Mouse (Mus musculus) thymus, postnatal 10 days (tissue): Measurements from ENCODE around the gene Hexim1.

ENCODE experiments used
- DNase-seq, 2 experiments: peaks; one replicate each; pipeline ENCODE4 v3.0.0; 2021; ENCODE audit warnings: low spot score in 2 of 2

Hexim1 gene

DNA sequence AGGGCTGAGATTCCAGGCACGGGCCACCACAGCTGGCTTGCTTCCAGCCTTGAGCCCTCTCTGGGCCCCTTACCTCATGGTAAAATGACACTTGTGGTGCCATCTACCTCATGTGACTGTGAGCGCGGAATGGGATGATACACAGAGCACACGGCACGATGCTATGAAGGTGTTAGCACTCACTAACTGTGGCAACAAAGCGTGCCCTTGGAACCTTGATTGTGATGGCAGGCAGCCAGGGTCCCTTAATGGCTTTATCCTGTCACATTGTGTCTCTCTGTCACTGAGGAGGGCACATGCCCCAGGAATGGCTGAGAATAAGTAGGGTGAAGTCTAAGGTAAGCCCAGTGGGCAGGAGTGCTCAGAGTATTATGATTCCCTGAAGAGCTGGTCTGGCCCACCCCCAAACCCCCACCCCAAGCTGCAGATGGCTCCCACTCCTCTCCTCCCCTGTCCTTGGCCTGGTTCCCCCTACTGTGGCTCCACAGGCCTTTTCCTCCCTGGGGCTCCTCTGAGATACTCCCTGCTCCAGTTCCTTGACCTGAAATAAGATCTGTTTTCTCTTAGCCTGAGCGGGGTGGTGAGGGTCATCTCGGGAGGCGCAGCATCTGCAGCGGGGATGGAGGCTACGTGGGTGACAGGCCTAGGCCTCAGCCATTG lies 17.4 kb upstream of the Hexim1 start:
- DNase-seq, result no peak

DNA sequence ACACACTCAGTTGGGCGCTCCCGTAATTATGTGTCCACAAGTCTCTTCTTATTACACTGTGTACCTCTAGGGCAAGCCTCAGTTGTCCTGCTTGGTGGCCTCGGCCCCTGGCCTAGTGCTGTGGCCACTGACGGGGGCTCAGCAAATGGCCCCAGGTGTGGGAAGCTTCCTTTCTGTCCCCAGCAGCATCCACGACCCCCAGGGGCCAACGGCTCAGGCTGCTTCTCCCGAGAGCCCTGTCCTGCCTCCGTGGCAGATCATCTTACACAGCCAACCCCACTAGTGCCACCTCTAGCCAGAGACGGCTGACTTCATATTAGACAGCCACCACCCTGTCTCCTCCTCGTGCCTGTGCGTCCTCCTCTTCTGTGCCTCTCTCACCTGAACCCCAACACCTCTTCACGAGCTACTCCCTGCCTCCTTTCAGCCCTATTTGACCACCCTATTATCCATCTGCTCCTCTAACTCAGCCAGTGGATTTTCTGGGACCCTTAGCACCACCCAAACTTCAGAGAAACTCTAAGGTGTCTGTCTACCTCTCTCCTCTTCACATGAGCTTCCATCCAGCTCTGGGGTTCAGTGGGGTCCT lies 16.6 kb upstream of the Hexim1 start:
- DNase-seq, result no peak

DNA sequence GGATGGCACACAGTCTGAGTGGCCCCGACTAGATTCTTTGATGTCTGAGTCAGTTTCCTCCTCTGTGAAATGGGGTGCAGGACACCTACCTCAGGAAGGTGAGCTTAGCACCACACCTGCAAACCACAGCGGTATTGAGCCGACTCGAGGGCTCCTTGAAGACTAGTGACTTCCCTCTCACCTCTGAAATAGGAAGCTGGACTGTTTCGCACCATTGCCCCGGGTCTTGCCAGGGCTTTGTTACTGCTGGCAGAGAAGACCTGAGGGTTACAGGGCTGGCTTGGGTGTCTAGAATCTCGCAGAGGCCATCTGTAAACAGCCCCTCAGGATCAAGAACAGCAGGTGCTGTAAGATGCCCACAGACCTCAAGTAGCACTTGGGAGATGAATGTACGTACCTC lies 15.7 kb upstream of the Hexim1 start:
- no peak for DNase-seq

DNA sequence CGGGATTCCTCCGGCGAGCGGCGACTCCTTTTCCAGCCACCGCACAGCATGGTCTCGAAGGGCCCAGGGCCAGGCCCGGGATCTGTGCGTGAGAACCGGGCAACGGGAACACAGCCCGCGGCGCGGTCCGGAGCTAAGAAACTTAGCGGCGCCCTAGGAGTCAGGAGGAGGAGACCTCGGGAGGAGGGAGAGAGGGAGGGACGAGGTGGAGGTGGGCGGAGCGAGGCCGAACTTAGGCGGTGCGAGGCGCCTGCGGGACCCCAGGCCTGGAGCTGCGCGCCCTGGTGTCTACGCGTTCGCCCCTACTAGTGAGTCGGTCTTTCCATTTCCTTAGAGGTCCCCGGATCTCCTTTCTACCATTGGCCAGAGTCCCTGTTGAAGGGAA lies 14.6 kb upstream of the Hexim1 start, which contains the start of the genes Plcd3 and Acbd4:
Gene Plcd3 (minus strand): TSS at position 178 of the 385 bp plus-strand sequence.
Gene Acbd4 (plus strand): TSS at position 202 of the 385 bp plus-strand sequence.
- DNase-seq, result peak in 1 of 2 experiments; percentile 37

DNA sequence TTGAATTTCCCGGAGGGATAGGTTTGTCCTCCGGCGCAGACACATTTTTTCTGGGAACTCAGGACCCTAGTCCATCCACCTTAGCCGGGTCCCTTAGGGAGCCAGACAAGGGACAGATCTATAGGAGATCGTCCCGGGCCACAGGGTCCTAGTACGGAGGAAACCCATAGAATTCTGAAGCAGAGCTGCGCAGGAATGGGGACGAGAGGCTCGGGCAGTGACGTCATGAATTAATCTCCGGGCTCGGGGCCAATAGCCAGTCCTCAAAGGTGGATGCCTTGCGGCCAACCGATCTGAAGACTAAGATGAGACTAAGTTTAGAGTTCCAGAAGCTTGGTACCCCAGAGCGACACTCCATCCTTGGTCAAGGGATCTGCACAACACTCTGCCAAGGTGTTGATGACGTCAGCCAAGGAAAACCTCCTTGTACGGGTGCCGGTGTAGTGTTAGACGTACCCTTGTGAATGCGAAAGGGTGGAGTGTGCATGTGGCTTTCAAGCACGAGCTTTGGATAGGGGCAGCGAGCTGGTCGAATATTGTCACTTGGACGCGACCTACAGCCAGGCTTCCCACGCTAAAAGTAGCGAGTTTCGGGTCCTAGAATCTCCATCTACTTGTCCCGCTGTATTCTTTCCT lies 14.0 kb upstream of the Hexim1 start:
- DNase-seq, result no peak

DNA sequence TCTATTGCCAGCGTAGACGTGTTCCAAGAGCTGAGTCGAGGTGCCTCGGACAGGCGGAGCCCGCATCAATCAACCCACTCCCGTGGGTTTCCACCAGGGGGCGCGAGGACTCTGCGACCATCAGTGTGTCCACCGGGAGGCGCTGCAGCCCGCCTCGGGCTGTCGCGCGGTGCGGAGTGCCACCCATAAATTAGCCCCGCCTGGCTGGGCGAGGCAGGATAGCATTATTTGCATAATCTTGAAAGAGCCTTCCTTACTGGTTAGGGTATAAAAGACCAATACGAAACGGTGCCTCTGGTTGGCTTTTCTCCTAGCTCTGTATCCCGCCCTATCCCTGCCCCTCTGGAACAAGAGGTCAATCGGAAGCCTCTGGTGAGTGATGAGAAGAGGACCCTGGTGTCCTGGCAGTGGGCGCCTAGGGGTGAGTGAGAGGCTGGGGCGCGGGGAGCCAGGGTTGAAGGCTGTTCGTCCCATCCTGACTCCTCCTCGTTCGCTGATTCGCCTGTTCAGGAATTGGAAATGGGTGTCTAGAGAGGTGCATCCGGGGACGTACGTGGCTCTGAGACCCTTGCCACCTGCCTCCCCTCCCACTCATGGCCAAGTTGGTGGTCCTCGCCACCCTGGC lies 13.2 kb upstream of the Hexim1 start:
- DNase-seq, result peak; percentile 86 to 98

DNA sequence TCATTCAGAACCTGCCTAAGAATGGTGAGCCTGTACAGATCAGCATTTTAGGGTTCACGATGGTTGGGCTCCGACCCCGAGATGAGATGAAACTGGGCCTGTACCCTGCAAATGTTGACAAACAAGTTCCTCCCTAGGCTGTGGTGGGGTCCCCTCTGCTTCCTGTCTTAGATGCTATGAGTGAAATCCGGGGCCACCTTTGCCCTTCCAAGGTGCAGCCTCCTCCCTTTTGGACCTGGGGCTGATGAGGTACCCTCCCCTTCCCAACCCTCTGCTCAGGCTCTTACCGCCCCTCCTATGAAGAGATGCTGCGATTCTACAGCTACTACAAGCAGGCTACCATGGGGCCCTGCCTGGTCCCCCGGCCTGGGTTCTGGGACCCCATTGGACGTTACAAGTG lies 12.4 kb upstream of the Hexim1 start:
- no peak for DNase-seq

DNA sequence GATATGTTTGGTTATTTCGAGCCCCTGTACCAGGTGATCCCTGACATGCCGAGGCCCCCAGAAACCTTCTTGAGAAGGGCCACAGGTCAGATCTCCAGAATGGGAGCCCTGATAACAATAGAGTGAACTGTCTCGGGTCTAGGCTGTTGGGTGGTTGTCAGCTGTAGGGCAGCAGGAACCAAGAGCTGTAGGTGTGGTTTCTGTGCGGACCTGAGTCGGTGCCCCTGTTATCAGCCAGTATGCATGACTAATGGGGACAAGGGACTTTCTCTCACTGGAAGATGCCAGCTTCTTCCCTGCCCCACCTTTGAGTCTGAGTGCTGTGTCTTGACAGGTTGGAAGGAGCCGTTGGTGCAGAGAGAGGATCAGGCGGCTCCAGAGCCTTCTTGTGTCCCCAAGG lies 11.6 kb upstream of the Hexim1 start:
- DNase-seq, result no peak

DNA sequence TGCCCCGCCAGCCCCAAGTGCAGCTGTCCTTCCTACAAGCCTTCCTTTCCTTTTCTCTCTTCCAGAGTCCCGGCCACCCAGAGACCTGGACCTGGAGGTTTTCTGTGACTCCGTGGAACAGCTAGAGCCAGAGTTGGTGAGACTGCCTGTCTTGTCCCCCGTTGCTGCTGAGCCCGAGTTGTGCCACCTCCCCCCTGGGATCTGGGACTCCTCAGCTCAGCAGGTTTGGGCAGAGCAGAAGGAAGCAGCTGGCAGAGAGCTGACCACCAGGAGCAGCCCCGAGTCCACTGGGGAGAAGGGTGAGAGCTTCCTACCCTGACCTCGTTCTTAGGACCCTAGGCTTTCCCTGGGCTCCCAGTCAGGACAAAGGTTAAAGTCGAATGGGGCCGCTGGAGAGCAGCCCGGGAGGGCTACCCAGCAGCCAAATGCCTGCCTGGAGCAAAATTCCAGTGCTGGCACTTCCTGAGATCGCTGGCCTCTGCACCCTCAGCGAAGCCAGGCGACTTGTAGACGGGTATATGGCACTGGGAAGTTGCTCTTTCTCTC lies 10.8 kb upstream of the Hexim1 start:
- DNase-seq, result no peak

DNA sequence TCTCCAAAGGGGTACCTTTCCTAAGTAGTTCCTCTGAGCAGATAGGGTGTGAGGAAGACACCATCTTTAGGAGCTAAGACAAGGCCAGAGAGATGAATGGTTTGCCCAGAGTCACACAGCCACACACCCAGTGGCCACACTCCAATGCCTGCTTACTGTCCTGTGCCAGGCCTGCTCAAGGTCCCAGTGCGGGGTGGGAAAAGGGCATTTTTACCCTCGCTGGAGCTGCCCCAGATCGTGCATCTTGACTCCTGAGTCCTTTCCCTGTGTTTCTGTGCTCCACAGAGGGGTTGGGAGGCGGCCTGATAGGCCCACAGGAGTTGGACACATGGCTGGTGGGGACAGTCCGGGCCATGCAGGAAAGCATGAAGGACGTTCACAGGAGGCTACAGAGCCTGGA lies 10.2 kb upstream of the Hexim1 start:
- no peak for DNase-seq

DNA sequence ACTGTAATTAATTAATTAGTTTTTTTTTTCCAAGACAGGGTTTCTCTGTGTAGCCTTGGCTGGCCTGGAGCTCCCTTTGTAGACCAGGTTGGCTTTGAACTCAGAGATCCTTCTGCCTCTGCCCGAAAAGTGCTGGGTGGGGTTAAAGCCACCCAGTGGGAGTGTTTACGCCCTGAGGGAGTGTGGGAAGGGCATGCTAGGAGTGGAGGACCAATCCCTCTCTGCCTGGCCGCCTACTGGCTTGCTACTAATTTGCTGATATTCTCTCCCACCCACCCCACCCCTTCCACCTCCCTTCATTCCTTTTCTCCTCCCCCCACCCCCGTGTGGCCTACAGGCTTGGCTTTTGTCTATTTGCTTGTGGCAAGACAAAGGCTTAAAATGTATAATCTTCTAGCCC lies 9.6 kb upstream of the Hexim1 start:
- no peak for DNase-seq

DNA sequence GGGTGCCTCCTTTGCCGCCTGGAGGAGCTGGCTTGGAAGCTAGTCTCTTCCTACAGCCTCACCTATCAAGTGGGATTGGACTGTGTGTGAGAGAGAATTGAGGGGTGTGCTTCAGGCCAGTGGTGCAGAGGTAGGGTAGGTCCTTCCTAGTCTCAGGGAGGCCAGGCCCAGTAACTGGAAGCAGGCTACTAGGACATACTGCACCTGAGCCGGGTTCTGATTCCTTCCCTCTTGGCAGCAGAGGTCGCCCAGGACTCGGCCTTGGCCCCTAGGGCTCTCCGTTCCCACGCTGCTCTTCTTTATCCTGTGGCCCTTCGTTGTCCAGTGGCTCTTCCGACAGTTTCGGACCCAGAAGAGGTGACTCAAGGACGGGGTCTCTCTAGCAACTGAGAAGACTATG lies 4.7 kb upstream of the Hexim1 start:
- no peak for DNase-seq

DNA sequence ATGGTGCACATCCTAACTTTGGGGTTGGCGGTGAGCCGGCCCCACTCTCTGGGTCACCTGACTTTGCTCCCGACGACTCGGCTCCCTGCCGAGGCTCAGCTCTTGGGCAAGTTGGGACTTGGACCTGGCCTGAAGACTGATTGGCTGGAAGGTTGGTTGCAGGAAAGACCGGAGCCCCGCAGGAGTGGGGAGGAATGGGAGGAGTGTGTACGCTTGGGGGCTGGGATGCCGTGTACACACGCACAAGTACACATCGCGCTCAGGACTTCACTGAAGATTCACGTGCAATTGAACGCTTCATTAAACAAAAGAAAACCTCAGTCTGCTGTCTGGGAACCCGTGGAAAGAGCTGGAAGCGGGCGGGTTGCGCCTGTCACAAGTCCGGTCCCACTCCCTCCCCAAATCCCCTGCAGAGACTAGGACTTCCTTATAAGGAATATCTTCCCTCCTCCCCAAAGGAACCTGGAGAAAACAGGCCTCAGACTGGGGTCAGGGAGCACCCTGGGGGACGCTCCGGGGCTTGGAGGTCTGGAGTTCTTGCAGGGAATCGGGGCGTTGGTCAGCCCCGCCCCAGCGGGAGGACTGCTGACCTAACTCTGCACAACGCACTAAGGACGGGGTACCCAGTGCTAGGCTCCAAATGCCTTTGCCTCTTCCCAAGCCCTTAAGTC lies 4.0 kb upstream of the Hexim1 start:
- peak in 1 of 2 experiments; percentile 13 for DNase-seq

DNA sequence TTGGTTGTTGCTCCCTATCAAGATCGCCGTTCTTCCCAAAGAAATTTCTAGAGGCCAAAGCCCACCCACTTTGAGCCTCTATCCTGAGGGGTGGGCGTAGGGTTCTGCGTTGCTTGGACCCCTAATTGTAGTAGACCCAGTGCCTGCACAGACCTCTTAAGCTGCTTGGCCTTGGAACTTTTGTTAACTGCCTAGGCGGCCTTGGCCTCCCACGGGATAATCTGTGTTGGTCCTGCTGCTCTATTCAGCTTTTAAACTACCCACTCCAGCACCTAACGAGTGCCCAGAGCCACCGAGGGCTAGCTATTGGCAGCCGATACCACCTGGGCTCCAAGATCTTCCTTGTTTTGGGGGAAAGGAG lies 3.5 kb upstream of the Hexim1 start:
- DNase-seq, result no peak

DNA sequence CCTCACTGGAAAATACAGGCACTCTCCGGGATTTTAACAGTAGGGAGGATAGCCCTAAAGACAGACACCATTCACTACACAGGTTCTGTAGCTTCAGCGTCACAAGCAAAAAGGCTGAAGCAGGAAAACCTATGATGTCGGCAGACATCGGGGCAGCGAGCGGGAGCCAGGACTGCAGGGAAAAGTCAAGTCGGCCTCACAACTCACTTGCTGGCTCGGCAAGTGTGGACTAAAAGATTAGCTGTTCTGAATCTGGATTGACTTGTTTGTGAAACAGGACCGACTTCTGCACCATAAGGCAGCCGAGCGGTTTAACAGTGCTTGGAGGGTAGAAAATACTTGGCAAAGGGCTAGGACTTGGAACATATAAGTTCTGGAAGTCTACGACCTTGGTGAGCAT lies 3.0 kb upstream of the Hexim1 start:
- no peak for DNase-seq

DNA sequence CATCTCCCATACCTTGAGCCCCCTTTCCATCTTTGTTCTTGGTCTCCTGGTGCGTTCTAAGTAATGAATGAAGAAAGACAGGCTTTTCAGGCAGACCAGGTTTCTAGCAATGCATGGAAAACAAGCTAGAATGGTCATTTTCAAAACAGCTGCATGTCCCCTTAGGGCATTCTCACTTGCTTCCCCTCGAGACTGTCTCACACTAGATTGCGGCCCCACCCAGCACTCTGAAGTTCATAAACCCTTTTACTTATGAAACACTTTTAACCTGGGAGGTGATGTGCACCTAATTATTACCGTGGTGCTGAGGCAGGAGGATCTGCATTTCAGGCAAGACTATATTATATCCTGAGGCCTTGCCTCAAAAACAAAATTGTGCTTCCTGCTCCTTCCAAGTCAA lies 2.3 kb upstream of the Hexim1 start:
- no peak for DNase-seq

DNA sequence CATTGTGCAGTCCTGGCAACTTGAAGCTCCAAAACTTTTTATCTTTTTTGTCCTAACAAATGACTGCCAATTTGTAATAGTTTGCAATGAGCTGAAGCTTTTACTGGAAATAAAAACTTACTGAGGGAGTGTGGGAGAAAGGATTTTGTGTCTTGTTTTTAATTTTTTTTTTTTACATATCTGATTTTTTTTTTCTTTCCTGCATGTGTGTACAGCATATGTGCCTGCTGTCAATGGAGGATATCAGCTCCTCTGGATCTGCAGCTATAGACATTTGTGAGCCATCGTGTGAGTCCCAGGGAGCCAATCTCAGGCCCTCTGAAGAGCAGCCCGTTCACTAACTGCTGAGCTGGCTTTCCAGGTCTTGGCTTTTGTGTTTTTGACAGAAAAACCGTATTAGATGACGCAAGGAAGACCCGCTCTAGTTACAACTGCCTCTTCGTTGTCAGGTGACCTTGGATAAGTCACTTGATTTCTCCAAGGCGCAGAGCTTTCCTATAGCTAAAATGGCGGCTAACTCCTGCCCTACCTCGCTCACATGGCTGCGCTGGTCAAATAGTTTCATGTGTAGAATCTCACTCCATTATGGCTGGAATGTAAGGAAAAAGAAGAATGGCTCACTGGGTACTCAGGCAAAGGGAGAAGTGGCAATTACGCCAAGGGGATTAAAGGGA lies 1.6 kb upstream of the Hexim1 start:
- DNase-seq, result no peak

DNA sequence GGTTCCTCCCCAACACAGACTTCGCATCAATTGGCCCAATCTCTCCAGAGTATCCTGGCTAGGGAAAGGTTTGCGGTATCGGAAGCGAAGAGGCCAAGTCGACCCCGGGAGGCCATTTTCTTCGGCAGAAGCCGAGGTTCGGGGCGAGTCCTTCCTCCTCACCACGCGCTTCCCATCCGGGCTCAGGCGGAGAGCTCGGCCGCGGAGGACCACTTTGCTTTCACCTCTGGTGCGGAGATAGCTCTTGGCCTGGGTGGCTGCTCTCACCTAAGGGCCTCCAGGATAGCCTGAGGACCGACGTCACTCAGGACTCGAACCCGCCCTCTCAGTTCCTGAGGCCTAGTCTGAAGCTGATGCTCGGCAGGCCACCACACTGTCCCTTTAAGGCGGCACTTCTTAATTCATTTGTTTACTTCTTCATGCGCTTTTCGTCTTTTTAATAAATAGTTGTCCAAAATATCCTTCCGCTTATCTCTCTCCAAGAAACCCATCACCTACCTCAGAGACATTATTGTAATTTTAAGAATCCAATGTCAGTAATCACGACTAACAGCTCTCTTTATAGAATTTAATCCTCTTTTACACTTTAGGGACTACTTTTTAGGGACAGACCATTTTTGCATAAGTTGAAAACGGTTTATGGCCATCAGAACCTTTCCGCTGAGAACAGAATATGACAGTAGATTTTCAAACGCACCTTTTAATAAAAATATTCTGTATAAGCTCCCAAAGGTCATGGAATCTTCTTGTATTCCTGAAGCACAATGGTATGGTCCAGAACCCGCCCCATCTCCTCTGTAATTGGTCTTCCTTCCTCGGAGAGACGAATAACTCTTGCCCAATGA lies 646 bp upstream of the Hexim1 start:
- DNase-seq, result peak; percentile 73 to 79

DNA sequence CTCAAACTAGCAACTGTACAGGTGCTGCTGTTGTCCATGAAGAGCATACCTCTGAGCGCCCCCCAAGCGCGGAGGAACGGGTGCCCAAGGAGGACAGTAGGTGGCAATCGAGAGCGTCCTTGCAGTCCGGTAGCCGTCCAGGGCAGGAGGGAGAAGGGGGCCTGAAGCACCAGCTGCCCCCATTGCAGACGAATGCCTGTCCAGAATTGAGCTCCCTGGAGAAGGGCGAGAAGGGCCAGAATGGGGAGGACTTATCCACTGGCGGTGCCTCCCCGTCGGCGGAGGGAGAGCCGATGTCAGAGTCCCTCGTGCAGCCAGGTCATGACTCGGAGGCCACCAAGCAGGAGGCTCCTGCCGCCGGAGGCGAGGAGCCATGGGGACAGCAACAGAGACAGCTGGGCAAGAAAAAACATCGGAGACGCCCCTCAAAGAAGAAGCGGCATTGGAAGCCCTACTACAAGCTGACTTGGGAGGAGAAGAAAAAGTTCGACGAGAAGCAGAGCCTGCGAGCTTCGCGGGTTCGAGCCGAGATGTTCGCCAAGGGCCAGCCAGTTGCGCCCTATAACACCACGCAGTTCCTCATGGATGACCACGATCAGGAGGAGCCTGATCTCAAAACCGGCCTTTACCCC lies 1.0 kb downstream of the Hexim1 start:
- DNase-seq, result peak; percentile 70 to 80

DNA sequence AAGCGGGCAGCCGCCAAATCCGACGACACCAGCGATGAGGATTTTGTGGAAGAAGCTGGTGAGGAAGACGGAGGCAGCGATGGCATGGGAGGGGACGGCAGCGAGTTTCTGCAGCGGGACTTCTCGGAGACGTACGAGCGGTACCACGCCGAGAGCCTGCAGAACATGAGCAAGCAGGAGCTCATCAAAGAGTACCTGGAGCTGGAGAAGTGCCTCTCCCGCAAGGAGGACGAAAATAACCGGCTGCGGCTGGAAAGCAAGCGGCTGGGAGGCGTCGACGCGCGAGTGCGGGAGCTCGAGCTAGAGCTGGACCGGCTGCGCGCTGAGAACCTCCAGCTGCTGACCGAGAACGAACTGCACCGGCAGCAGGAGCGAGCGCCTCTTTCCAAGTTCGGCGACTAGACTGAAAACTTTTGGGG lies 1.6 kb downstream of the Hexim1 start:
- DNase-seq, result no peak
